Mouse (Mus musculus) A20 (cell line): ENCODE results near the gene Tmem255a.

Experiments
- DNase-seq: peaks from one replicate; pipeline ENCODE4 v3.0.0-alpha.2; 2011; ENCODE audit warnings: low read depth, low spot score

Gene Tmem255a

GRCm38 (mm10) chrX:38251851-38252571 lies at the start of gene Tmem255a:
Gene Tmem255a (minus strand): TSS chrX:38252439.
- peak; percentile 55 for DNase-seq

- no peak for DNase-seq
Measured at GRCm38 (mm10) chrX:38259610-38260009, 7.4 kb upstream of the Tmem255a start.

- DNase-seq: peak; percentile 63
Measured at GRCm38 (mm10) chrX:38250352-38250950, 1.8 kb downstream of the Tmem255a start.

GRCm38 (mm10) chrX:38249640-38250351 lies 2.4 kb downstream of the Tmem255a start:
- peak; percentile 55 for DNase-seq

- no peak for DNase-seq
Measured at GRCm38 (mm10) chrX:38247601-38248000, 4.6 kb downstream of the Tmem255a start.

GRCm38 (mm10) chrX:38247108-38247507 lies 5.1 kb downstream of the Tmem255a start:
- DNase-seq: no peak

- peak; percentile 38 for DNase-seq
Measured at GRCm38 (mm10) chrX:38237731-38238130, 14.5 kb downstream of the Tmem255a start.

GRCm38 (mm10) chrX:38229888-38230287 lies 22.4 kb downstream of the Tmem255a start:
- DNase-seq: no peak

- no peak for DNase-seq
Measured at GRCm38 (mm10) chrX:38222757-38223156, 29.5 kb downstream of the Tmem255a start.

GRCm38 (mm10) chrX:38217676-38217991 lies 34.6 kb downstream of the Tmem255a start:
- DNase-seq: no peak

- no peak for DNase-seq
Measured at GRCm38 (mm10) chrX:38216986-38217675, 35.1 kb downstream of the Tmem255a start.

GRCm38 (mm10) chrX:38207392-38207791 lies 44.8 kb downstream of the Tmem255a start:
- no peak for DNase-seq

GRCm38 (mm10) chrX:38201816-38202215 lies 50.4 kb downstream of the Tmem255a start:
- DNase-seq: no peak

- no peak for DNase-seq
Measured at GRCm38 (mm10) chrX:38190458-38190764, 61.8 kb downstream of the Tmem255a start.

GRCm38 (mm10) chrX:38189552-38190457 lies 62.4 kb downstream of the Tmem255a start, which contains the start of gene Zbtb33:
Gene Zbtb33 (plus strand): TSS chrX:38189793.
- DNase-seq: peak; percentile 89

GRCm38 (mm10) chrX:38185520-38185919 lies 66.7 kb downstream of the Tmem255a start:
- DNase-seq: peak; percentile 26

- DNase-seq: peak; percentile 79
Measured at GRCm38 (mm10) chrX:38181608-38182258, 70.5 kb downstream of the Tmem255a start.

GRCm38 (mm10) chrX:38180656-38181607 lies 71.3 kb downstream of the Tmem255a start:
- peak; percentile 66 for DNase-seq

GRCm38 (mm10) chrX:38179891-38180310 lies 72.3 kb downstream of the Tmem255a start:
- DNase-seq: peak; percentile 58
